Mouse (Mus musculus): ENCODE measurements at regions not wholly inside any gene's neighbourhood (a gene's known extent, or its start where the extent isn't known, plus 50 kb on each side); places are given as distances from the start of the nearest gene placed in this dataset.

- TF ChIP-seq GABPA (IDR thresholded peaks at IDR 0.05; ENCODE audit: insufficient replicate concordance, low read depth, low read length) (no peak), UBTF (IDR thresholded peaks at IDR 0.05; ENCODE audit: low read depth, low read length) (no peak), BHLHE40 (IDR thresholded peaks at IDR 0.05; ENCODE audit: low read depth, low read length) (no peak), MAFK (IDR thresholded peaks at IDR 0.05; ENCODE audit: insufficient replicate concordance, low read length) (no peak), USF1 (IDR thresholded peaks at IDR 0.05; ENCODE audit: low read depth, low read length) (no peak), JUND (conservative IDR thresholded peaks at IDR 0.05; ENCODE audit: low read depth, low read length) (no peak), E2F4 (IDR thresholded peaks at IDR 0.05; ENCODE audit: insufficient replicate concordance, low read depth, low read length) (no peak), MAZ (IDR thresholded peaks at IDR 0.05; ENCODE audit: low read depth, low read length) (no peak), MXI1 (IDR thresholded peaks at IDR 0.05; ENCODE audit: low read depth, low read length) (no peak), ZNF384 (IDR thresholded peaks at IDR 0.05; ENCODE audit: low read depth, low read length) (no peak), ZMIZ1 (IDR thresholded peaks at IDR 0.05; ENCODE audit: low read depth, low read length) (no peak), POLR2A (IDR thresholded peaks at IDR 0.05; ENCODE audit: low read depth, low read length) (no peak), NELFE (IDR thresholded peaks at IDR 0.05; ENCODE audit: low read depth, low read length) (no peak), ETS1 (conservative IDR thresholded peaks at IDR 0.05; ENCODE audit: low read depth, low read length) (no peak), KAT2A (IDR thresholded peaks at IDR 0.05; ENCODE audit: insufficient replicate concordance, low read length) (no peak), RCOR1 (conservative IDR thresholded peaks at IDR 0.05; ENCODE audit: low read depth, low read length) (no peak), ZC3H11A (IDR thresholded peaks at IDR 0.05; ENCODE audit: low read depth, low read length) (no peak), USF2 (conservative IDR thresholded peaks at IDR 0.05; ENCODE audit: low read depth, low read length) (no peak), EP300 (IDR thresholded peaks at IDR 0.05; ENCODE audit: low read length) (no peak)
- Histone ChIP-seq H3K4me2 (ENCODE audit: insufficient read depth, low read depth, poor library complexity, severe bottlenecking) (no peak overlapping the region), H3K27me3 (replicated peaks) (no peaks in the 10 kb centered on the region), H3K4me1 (ENCODE audit: control insufficient read depth in 1 of 2, insufficient read depth in 2 of 2) (no peaks in the 10 kb centered on the region), H3K36me3 (replicated peaks in 1 of 2; ENCODE audit: control insufficient read depth in 1 of 2, insufficient read depth in 1 of 2, low read length in 1 of 2) (no peaks in the 10 kb centered on the region), H3K4me3 (replicated peaks in 1 of 3; ENCODE audit: low read depth in 2 of 3, low read length in 2 of 3, poor library complexity in 1 of 3) (no peak overlapping the region), H3K79me2 (replicated peaks; ENCODE audit: control insufficient read depth, extremely low read depth, insufficient read depth, poor library complexity, severe bottlenecking) (no peaks in the 10 kb centered on the region), H3K9me3 (replicated peaks; ENCODE audit: low read length) (no peaks in the 10 kb centered on the region), H3K27ac (ENCODE audit: insufficient read depth, low read depth) (no peak overlapping the region), H3K9ac (ENCODE audit: insufficient read depth, low read depth) (no peak overlapping the region)
- in situ Hi-C loops (cut with MboI; ENCODE audit: low pct_ligation_motif_present, low pct_unique_long_range_greater_than_20kb, low sequenced_read_pairs) (no loop called here), dilution Hi-C loops (cut with MboI; ENCODE audit: extremely low pct_ligation_motif_present, extremely low pct_unique_long_range_greater_than_20kb, low sequenced_read_pairs) (no loop called here)
- no peak for DNase-seq (ENCODE audit: extremely low read depth)
These were observed 763.0 kb downstream of the Gsdmc2 start for GRCm38 (mm10) chr15:63081972-63082371.

- dilution Hi-C loops (cut with MboI; ENCODE audit: extremely low pct_ligation_motif_present, extremely low pct_unique_long_range_greater_than_20kb, low sequenced_read_pairs) (no loop called here), in situ Hi-C loops (cut with MboI; ENCODE audit: low pct_ligation_motif_present, low pct_unique_long_range_greater_than_20kb, low sequenced_read_pairs) (no loop called here)
- TF ChIP-seq ZMIZ1 (IDR thresholded peaks at IDR 0.05; ENCODE audit: low read depth, low read length) (no peak), NRF1 (IDR thresholded peaks at IDR 0.05; ENCODE audit: low read depth, low read length) (no peak), TBP (conservative IDR thresholded peaks at IDR 0.05; ENCODE audit: low read depth, low read length) (no peak), HCFC1 (IDR thresholded peaks at IDR 0.05; ENCODE audit: low read depth, low read length) (no peak), BHLHE40 (IDR thresholded peaks at IDR 0.05; ENCODE audit: low read depth, low read length) (no peak), ELF1 (IDR thresholded peaks at IDR 0.05; ENCODE audit: low read depth, low read length) (no peak), SMC3 (IDR thresholded peaks at IDR 0.05; ENCODE audit: low read depth, low read length) (no peak), PAX5 (IDR thresholded peaks at IDR 0.05; ENCODE audit: low read length) (no peak), JUND (conservative IDR thresholded peaks at IDR 0.05; ENCODE audit: low read depth, low read length) (no peak), RCOR1 (conservative IDR thresholded peaks at IDR 0.05; ENCODE audit: low read depth, low read length) (no peak), CTCF (conservative IDR thresholded peaks at IDR 0.05 in 1 of 2, IDR thresholded peaks at IDR 0.05 in 1 of 2; ENCODE audit: low read depth in 2 of 2, low read length in 2 of 2) (no peak), MAX (IDR thresholded peaks at IDR 0.05; ENCODE audit: low read length) (no peak), POLR2A (IDR thresholded peaks at IDR 0.05; ENCODE audit: low read depth, low read length) (no peak), CHD1 (IDR thresholded peaks at IDR 0.05; ENCODE audit: low read depth, low read length) (no peak)
- DNase-seq (ENCODE audit: extremely low read depth) = no peak
- Histone ChIP-seq H3K79me2 (replicated peaks; ENCODE audit: control insufficient read depth, extremely low read depth, insufficient read depth, poor library complexity, severe bottlenecking) (no peaks in the 10 kb centered on the region), H3K4me2 (ENCODE audit: insufficient read depth, low read depth, poor library complexity, severe bottlenecking) (no peak overlapping the region), H3K36me3 (replicated peaks in 1 of 2; ENCODE audit: control insufficient read depth in 1 of 2, insufficient read depth in 1 of 2, low read length in 1 of 2) (no peaks in the 10 kb centered on the region), H3K27me3 (replicated peaks) (no peaks in the 10 kb centered on the region), H3K4me1 (ENCODE audit: control insufficient read depth in 1 of 2, insufficient read depth in 2 of 2) (no peaks in the 10 kb centered on the region), H3K27ac (ENCODE audit: insufficient read depth, low read depth) (no peak overlapping the region), H3K4me3 (replicated peaks in 1 of 3; ENCODE audit: low read depth in 2 of 3, low read length in 2 of 3, poor library complexity in 1 of 3) (no peak overlapping the region), H3K9ac (ENCODE audit: insufficient read depth, low read depth) (no peak overlapping the region), H3K9me3 (replicated peaks; ENCODE audit: low read length) (no peaks in the 10 kb centered on the region)
These were observed 765.2 kb downstream of the Gsdmc2 start for GRCm38 (mm10) chr15:63079825-63080224.
